In genomic region chr7:49985947-49986346, GRCm38 (mm10) we compare ENCODE assay signal across 21 mouse cellular contexts. TPM values are rescaled to one million over a fixed set of nuclear protein-coding genes. Genes with fewer than 3 reads are reported as not detected.
"Had no signal": no experiment of that assay in that cellular context is flagged by ENCODE, and none has a peak within 500 bp of the region (broad histone marks: within the 10 kb centered on the region; RNA-seq: fewer than 3 reads in every experiment).

No protein-coding gene starts in this region.

- H3K36me3 ChIP-seq: lung, embryonic 15.5 days; midbrain, embryonic 13.5 days; midbrain, embryonic 15.5 days; neural tube, embryonic 12.5 days; stomach, embryonic 15.5 days had no signal

- H3K9ac ChIP-seq: lung, embryonic 15.5 days; midbrain, embryonic 13.5 days; midbrain, embryonic 15.5 days; neural tube, embryonic 12.5 days; stomach, embryonic 15.5 days had no signal

- H3K4me1 ChIP-seq: lung, embryonic 15.5 days; megakaryocyte, embryonic 14.5 days; midbrain, embryonic 15.5 days; neural tube, embryonic 12.5 days; stomach, embryonic 15.5 days had no signal

- ATAC-seq: lung, postnatal 0 days; midbrain, embryonic 13.5 days; midbrain, embryonic 15.5 days had no signal

- H3K9me3 ChIP-seq: lung, embryonic 15.5 days; megakaryocyte, embryonic 14.5 days; midbrain, embryonic 13.5 days; midbrain, embryonic 15.5 days; neural tube, embryonic 12.5 days; stomach, embryonic 15.5 days had no signal

- H3K27ac ChIP-seq: lung, embryonic 15.5 days; macrophage; midbrain, embryonic 13.5 days; midbrain, embryonic 15.5 days; neural tube, embryonic 12.5 days; stomach, embryonic 15.5 days; stomach, postnatal 0 days had no signal

- H3K4me3 ChIP-seq: lung, embryonic 15.5 days; megakaryocyte, embryonic 14.5 days; midbrain, embryonic 13.5 days; midbrain, embryonic 15.5 days; neural tube, embryonic 12.5 days; stomach, embryonic 15.5 days had no signal

- H3K4me2 ChIP-seq: lung, embryonic 15.5 days; midbrain, embryonic 11.5 days; midbrain, embryonic 13.5 days; midbrain, embryonic 15.5 days; neural tube, embryonic 12.5 days; stomach, embryonic 15.5 days had no signal

- H3K27me3 ChIP-seq: megakaryocyte, embryonic 14.5 days; neural tube, embryonic 12.5 days; stomach, embryonic 15.5 days had no signal

- DNase-seq: lung, adult 2 months; lung, postnatal 14 days; lung, postnatal 36 days; right cerebral cortex, postnatal 14 days; thymus, adult 2 months; thymus, postnatal 25 days; thymus, postnatal 4 days had no signal

RNA-seq across cellular contexts. Expression of gene Nell1, which starts 11.3 kb away (rescaled TPM):
- total RNA-seq: megakaryocyte progenitor cell, adult 5-6 weeks; monocyte, adult 5-6 weeks; neutrophil, adult 5-6 weeks had no signal
- polyA plus RNA-seq: macrophage; spleen, adult 2 months had no signal
